Mouse (Mus musculus) left cerebral cortex, adult 18-20 months (tissue): ENCODE data around the gene Glyctk. TPM values are rescaled to one million over a fixed set of nuclear protein-coding genes. Genes with fewer than 3 reads are reported as not detected.

ENCODE experiments used
- DNase-seq, 2 experiments: peaks; one replicate each; pipeline ENCODE4 v3.0.0; 2021 to 2022; ENCODE audit warnings: low spot score in 2 of 2, mixed read lengths in 1 of 2
- total RNA-seq, 2 experiments: library from RNA; stranded (reverse); gene quantifications; 2 replicates each; pipeline ENCODE4 v1.2.3; 2021

Glyctk gene
- total RNA-seq, 2 experiments from 2014 or later: 3.6 to 3.8 TPM

- no peak for DNase-seq
Observed at GRCm38 (mm10) chr9:106148541-106149398, 9.2 kb downstream of the Glyctk start.

- DNase-seq: no peak
Observed at GRCm38 (mm10) chr9:106147851-106148431, 10.0 kb downstream of the Glyctk start.

GRCm38 (mm10) chr9:106147281-106147680, 10.7 kb downstream of the Glyctk start:
- DNase-seq: no peak

- DNase-seq: no peak
Observed at GRCm38 (mm10) chr9:106145582-106145981, 12.4 kb downstream of the Glyctk start.

GRCm38 (mm10) chr9:106144176-106144575, 13.8 kb downstream of the Glyctk start:
- DNase-seq: no peak

- DNase-seq: no peak
Observed at GRCm38 (mm10) chr9:106141955-106142354, 16.0 kb downstream of the Glyctk start.

- no peak for DNase-seq
Observed at GRCm38 (mm10) chr9:106139763-106140162, 18.2 kb downstream of the Glyctk start.

GRCm38 (mm10) chr9:106137671-106138216, 20.2 kb downstream of the Glyctk start:
- no peak for DNase-seq

GRCm38 (mm10) chr9:106130250-106130649, 27.7 kb downstream of the Glyctk start:
- DNase-seq: no peak

GRCm38 (mm10) chr9:106129072-106129471, 28.9 kb downstream of the Glyctk start:
- DNase-seq: no peak

GRCm38 (mm10) chr9:106126786-106127251, 31.1 kb downstream of the Glyctk start:
- DNase-seq: no peak

- DNase-seq: peak; percentile 44 to 65
Observed at GRCm38 (mm10) chr9:106123599-106123998, 34.3 kb downstream of the Glyctk start.

GRCm38 (mm10) chr9:106119075-106119474, 38.9 kb downstream of the Glyctk start:
- no peak for DNase-seq

- no peak for DNase-seq
Observed at GRCm38 (mm10) chr9:106115801-106116424, 42.0 kb downstream of the Glyctk start.

GRCm38 (mm10) chr9:106112770-106113423, 45.0 kb downstream of the Glyctk start:
- peak; percentile 76 to 91 for DNase-seq

- DNase-seq: no peak
Observed at GRCm38 (mm10) chr9:106106241-106106640, 51.7 kb downstream of the Glyctk start.

- no peak for DNase-seq
Observed at GRCm38 (mm10) chr9:106104401-106104800, 53.5 kb downstream of the Glyctk start.
